Mouse (Mus musculus): ENCODE data around the gene Samd7.

DNA sequence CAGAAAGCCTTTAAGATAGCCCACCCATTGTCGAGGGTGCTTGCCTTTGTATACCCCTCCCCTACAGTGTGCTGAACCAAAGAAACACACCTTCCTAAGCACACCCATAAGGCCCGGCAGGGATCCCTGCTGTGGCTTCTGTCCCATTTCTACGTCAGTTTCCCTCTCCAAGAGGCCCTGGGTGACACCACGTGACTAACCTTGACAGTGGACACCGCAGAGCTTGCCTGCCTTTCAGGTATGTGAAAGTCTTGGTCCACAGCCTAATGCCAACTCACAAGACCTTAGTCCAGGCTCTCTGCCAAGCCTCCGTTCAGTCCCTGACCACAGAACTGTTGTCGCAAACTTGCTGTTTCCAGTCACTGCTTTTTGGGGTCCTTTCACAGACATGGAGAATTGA, 20.1 kb downstream of the Samd7 start:
- TF ChIP-seq CTCF (IDR thresholded peaks at IDR 0.05; ENCODE audit: extremely low read depth, insufficient read depth, insufficient read length, insufficient replicate concordance) (no peak), POLR2A (IDR thresholded peaks at IDR 0.05; ENCODE audit: low read depth, low read length) (no peak)
